Mouse (Mus musculus) cerebellum, adult 2 months (tissue): ENCODE data around the gene Hoxb3.

ENCODE experiments used
- CTCF ChIP-seq: fragments of 200-500 bp; IDR thresholded peaks from 2 replicates; pipeline ENCODE4 v1.5.1; 2011; ENCODE audit warnings: low read depth, mild to moderate bottlenecking, control low read depth, low read length, moderate library complexity, borderline replicate concordance; ENCODE audit not compliant: insufficient read depth
- POLR2A ChIP-seq: fragments of 200-500 bp; IDR thresholded peaks from 2 replicates; pipeline ENCODE4 v1.6.1; 2011; ENCODE audit warnings: low read length, control low read depth, borderline replicate concordance; ENCODE audit not compliant: insufficient read depth

DNA sequence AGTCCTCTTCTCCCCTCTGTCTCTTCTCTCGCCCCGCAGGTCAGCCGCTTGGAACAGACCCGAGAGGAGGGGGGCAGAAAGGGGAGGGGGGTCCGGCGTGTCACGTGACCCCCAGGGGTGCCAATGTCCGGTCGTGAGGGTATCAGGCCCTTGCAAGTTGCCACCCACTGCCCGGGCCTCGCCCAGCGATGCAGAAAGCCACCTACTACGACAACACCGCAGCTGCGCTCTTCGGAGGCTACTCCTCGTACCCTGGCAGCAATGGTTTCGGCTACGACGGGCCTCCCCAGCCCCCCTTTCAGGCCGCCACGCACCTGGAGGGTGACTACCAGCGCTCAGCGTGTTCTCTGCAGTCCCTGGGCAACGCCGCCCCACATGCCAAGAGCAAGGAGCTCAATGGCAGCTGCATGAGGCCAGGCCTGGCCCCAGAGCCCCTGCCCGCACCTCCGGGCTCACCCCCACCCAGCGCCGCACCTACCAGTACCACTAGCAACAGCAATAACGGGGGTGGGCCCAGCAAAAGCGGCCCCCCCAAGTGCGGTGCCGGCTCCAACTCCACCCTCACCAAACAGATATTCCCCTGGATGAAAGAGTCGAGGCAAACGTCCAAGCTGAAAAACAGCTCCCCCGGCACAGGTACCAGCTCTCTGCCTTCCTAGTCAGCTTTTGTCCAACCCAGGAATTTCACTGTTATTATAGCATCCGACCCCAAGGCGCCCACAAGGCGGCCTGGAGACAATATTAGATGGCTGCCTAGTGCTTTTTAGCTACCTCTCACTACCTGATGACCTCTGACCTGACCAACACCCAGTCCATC, 21.1 kb downstream of the Hoxb3 start:
- TF ChIP-seq CTCF (no peak), POLR2A (no peak)
